Mouse (Mus musculus): Measurements from ENCODE around the gene Ankrd9. TPM values are rescaled to one million over a fixed set of nuclear protein-coding genes. Genes with fewer than 3 reads are reported as not detected.

Ankrd9 gene
- polyA plus RNA-seq, 1 experiment from 2014 or later, result 14.2 TPM

DNA sequence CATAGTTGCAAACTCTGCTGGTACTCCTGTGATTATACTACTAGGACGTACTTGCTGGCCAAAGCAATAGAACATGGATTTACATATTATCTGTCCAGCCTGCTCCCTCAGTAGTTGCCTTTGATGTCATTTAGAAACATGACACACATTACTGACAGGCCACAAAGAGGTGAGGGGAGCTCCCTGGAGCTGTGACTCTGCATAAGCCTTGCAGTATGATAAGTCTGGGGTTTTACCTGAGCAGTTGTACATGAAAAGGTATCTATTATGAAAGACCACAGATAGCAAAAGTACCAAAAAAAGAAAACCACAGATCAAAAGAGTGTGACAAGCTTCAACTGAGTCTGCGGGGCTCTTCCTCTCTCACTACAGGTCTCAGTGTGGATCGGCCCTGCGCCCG, 39.5 kb downstream of the Ankrd9 start:
- Histone ChIP-seq H3K4me3 (ENCODE audit: low read length) (no peak overlapping the region), H3K27me3 (replicated peaks; ENCODE audit: control insufficient read depth, insufficient read depth, low read length) (no peaks in the 10 kb centered on the region), H3K9me3 (ENCODE audit: control insufficient read depth, low read length) (no peaks in the 10 kb centered on the region), H3K4me2 (ENCODE audit: low read length) (no peak overlapping the region), H3K27ac (ENCODE audit: low read depth, low read length) (no peak overlapping the region), H3K9ac (ENCODE audit: low read depth, low read length) (no peak overlapping the region), H3K4me1 (ENCODE audit: control insufficient read depth, insufficient read depth, low read depth, low read length) (no peaks in the 10 kb centered on the region; the same call in 1 of the 2 replicates), H3K36me3 (ENCODE audit: control insufficient read depth, insufficient read depth, low read length) (peaks cover 14% of the 10 kb centered on the region)
- WGBS, result 98% methylated on average over 5 of the region's 5 CpGs
- no peak for ATAC-seq

DNA sequence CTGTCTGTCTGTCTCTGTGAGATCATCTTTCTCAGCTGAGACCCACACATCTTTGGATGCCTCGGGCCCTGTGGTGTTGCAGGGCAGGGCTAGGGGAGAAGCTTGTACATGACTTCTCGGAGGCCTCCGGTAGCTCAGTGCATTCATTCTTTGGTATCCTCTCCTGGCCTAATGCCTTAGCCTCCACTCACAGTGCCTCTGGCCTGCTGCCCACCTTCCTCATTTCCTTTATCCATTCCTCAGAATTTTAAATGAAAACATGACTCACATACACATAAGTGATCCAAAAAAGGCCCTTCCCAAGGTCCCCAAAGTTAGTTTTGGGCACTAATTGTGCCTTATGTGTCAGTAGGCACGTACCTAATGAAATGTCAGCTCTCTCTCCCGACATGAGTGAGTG, 41.3 kb downstream of the Ankrd9 start:
- peaks cover 25% of the 10 kb centered on the region for H3K36me3 ChIP-seq (ENCODE audit: control insufficient read depth, insufficient read depth, low read length)
- H3K4me1 ChIP-seq (ENCODE audit: control insufficient read depth, insufficient read depth, low read depth, low read length), result no peaks in the 10 kb centered on the region; the same call in 1 of the 2 replicates
- H3K4me3 ChIP-seq (ENCODE audit: low read length), result no peak overlapping the region

DNA sequence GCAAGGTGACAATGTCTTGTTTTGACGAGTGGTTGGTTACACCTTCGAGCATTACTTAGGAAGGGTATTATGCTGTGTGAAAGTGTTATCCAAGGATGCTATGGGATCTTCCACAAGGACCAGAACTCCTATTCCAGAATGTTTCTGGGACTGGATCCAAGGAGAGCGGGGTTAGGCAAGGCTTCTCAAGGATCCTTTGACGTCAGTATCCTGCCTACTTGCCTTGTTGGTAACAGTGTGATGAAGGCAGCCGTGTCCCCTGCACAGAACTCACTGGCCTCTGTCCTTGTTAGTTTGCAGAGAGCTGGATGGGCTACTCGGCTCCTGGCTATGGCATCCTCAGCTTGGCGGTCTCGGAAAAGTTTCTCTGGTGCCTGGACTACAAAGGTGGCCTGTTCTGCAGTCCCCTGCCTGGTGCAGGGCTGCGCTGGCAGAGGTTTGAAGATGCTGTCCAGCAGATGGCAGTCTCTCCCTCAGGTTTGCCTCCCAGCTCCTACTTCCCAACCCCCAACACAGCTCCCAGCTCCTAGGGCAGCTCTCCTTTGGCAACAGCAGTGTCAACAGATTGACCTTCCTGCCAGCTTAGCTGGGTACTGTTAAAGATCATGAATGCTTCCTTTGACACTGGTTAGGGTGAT, 42.7 kb downstream of the Ankrd9 start:
- no peak overlapping the region for H3K27ac ChIP-seq (ENCODE audit: low read depth, low read length)
- H3K9me3 ChIP-seq (ENCODE audit: control insufficient read depth, low read length), result no peaks in the 10 kb centered on the region
- H3K36me3 ChIP-seq (ENCODE audit: control insufficient read depth, insufficient read depth, low read length), result peaks cover 27% of the 10 kb centered on the region
- H3K9ac ChIP-seq (ENCODE audit: low read depth, low read length), result no peak overlapping the region
- ATAC-seq, result peak; percentile 96
- 63% methylated on average over 9 of the region's 9 CpGs for WGBS
- no peak overlapping the region for H3K4me3 ChIP-seq (ENCODE audit: low read length)
- no peaks in the 10 kb centered on the region; the same call in 1 of the 2 replicates for H3K4me1 ChIP-seq (ENCODE audit: control insufficient read depth, insufficient read depth, low read depth, low read length)
- H3K27me3 ChIP-seq (replicated peaks; ENCODE audit: control insufficient read depth, insufficient read depth, low read length), result no peaks in the 10 kb centered on the region
- no peak overlapping the region for H3K4me2 ChIP-seq (ENCODE audit: low read length)

More for the DNA sequence above, 41.3 kb downstream of the Ankrd9 start:
- Histone ChIP-seq H3K4me2 (ENCODE audit: low read length) (no peak overlapping the region), H3K27me3 (replicated peaks; ENCODE audit: control insufficient read depth, insufficient read depth, low read length) (no peaks in the 10 kb centered on the region), H3K27ac (ENCODE audit: low read depth, low read length) (no peak overlapping the region), H3K9me3 (ENCODE audit: control insufficient read depth, low read length) (no peaks in the 10 kb centered on the region), H3K9ac (ENCODE audit: low read depth, low read length) (no peak overlapping the region)
- WGBS, result 81% methylated on average over 5 of the region's 5 CpGs
- ATAC-seq, result no peak

DNA sequence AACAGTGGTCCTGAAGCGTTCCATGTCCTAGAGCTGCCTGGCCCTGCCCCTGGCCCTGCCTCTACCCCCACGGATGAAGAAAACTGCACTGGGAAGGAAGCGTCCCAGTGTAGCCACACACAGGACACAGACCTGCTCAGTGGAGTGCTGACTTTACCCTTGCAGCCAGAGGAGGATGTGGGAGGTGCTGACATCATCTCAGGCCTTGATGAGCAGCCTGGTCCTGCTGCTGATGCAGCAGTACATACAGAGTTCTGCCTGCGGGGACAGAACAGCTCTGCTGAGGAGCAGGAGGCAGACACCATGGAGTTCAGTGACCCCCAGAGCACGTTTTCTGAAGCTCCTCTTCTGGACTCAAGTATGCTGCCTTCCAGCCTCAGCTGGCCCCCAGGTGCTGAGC, 46.0 kb downstream of the Ankrd9 start:
- H3K4me1 ChIP-seq (ENCODE audit: control insufficient read depth, insufficient read depth, low read depth, low read length), result no peaks in the 10 kb centered on the region; the same call in 1 of the 2 replicates
- H3K9ac ChIP-seq (ENCODE audit: low read depth, low read length), result no peak overlapping the region
- no peak overlapping the region for H3K4me2 ChIP-seq (ENCODE audit: low read length)
- ATAC-seq, result no peak
- H3K4me3 ChIP-seq (ENCODE audit: low read length), result no peak overlapping the region
- H3K27ac ChIP-seq (ENCODE audit: low read depth, low read length), result no peak overlapping the region
- WGBS, result 80% methylated on average over 5 of the region's 5 CpGs
- H3K36me3 ChIP-seq (ENCODE audit: control insufficient read depth, insufficient read depth, low read length), result peaks cover 18% of the 10 kb centered on the region
- H3K27me3 ChIP-seq (replicated peaks; ENCODE audit: control insufficient read depth, insufficient read depth, low read length), result no peaks in the 10 kb centered on the region
- H3K9me3 ChIP-seq (ENCODE audit: control insufficient read depth, low read length), result no peaks in the 10 kb centered on the region

Other genes starting within 250 kb of the Ankrd9 start
- gene Wdr20, start 241.1 kb downstream of the Ankrd9 start, polyA plus RNA-seq (2015; fragmentation: Nextera tagmentation; extraction: Ambion mirVana), result 23.0 TPM in 2 replicates
- 13.9 and 16.8 TPM in 2 replicates for gene Mok, start 138.1 kb downstream of the Ankrd9 start, polyA plus RNA-seq (2015; fragmentation: Nextera tagmentation; extraction: Ambion mirVana)
- gene Zfp839, start 128.8 kb downstream of the Ankrd9 start, polyA plus RNA-seq (2015; fragmentation: Nextera tagmentation; extraction: Ambion mirVana), result 3.6 and 3.7 TPM in 2 replicates
- 80.9 and 98.1 TPM in 2 replicates for gene Cinp, start 89.9 kb downstream of the Ankrd9 start, polyA plus RNA-seq (2015; fragmentation: Nextera tagmentation; extraction: Ambion mirVana)
- 5.3 and 7.0 TPM in 2 replicates for gene Tecpr2, start 89.8 kb downstream of the Ankrd9 start, polyA plus RNA-seq (2015; fragmentation: Nextera tagmentation; extraction: Ambion mirVana)
- 4.1 and 4.5 TPM in 2 replicates for gene Rcor1, start 60.3 kb upstream of the Ankrd9 start, polyA plus RNA-seq (2015; fragmentation: Nextera tagmentation; extraction: Ambion mirVana)
- 15.9 and 17.5 TPM in 2 replicates for gene Traf3, start 187.3 kb upstream of the Ankrd9 start, polyA plus RNA-seq (2015; fragmentation: Nextera tagmentation; extraction: Ambion mirVana)
- 0.19 TPM in 1 of 2 replicates, not detected in the other for gene 4930595D18Rik, start 205.5 kb upstream of the Ankrd9 start, polyA plus RNA-seq (2015; fragmentation: Nextera tagmentation; extraction: Ambion mirVana)

Data from hindbrain, embryonic 16.5 days (tissue).